Comparison of ENCODE assay signal across 14 mouse cellular contexts in the genomic region with DNA sequence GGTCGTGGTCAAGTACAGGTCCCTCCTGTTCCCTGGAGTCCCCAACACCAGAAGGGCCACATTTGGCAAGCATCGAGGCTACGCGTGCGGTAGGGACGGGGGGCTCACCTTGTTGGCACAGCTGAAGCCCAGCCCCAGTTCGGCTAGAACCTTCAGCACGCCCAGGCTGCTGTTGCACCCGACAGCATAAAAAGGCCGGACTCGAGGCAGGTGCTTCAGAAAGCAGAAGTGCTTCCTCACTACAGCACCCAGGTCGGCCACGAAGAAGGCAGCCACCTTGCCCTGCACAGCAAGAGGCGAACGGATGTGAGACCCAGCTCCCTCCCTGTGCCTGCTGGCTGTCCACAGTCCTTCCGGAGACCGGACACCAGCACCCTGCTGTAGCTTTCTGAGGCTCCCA.
"Had no signal": no experiment of that assay in that cellular context is flagged by ENCODE, and none has a peak within 500 bp of the region (broad histone marks: within the 10 kb centered on the region; RNA-seq: fewer than 3 reads in every experiment).

No protein-coding gene starts in this region.

- ATAC-seq: liver, embryonic 12.5 days; midbrain, embryonic 15.5 days had no signal

- H3K4me3 ChIP-seq: left cerebral cortex, adult 2 months; limb, embryonic 15.5 days; liver, embryonic 12.5 days; midbrain, embryonic 10.5 days; midbrain, embryonic 15.5 days; neural tube, embryonic 13.5 days had no signal

- H3K9ac ChIP-seq: limb, embryonic 15.5 days; liver, embryonic 12.5 days; lung, embryonic 14.5 days; midbrain, embryonic 15.5 days; neural tube, embryonic 13.5 days had no signal

- H3K27me3 ChIP-seq: midbrain, embryonic 15.5 days had no signal

- H3K9me3 ChIP-seq: limb, embryonic 15.5 days; liver, embryonic 12.5 days; midbrain, embryonic 10.5 days; midbrain, embryonic 15.5 days; neural tube, embryonic 13.5 days had no signal

- H3K4me2 ChIP-seq: limb, embryonic 15.5 days; liver, embryonic 12.5 days; lung, embryonic 14.5 days; midbrain, embryonic 15.5 days; neural tube, embryonic 13.5 days had no signal

- H3K27ac ChIP-seq: left cerebral cortex, adult 2 months; limb, embryonic 15.5 days; liver, embryonic 12.5 days; midbrain, embryonic 10.5 days; midbrain, embryonic 15.5 days; neural tube, embryonic 13.5 days; stomach, postnatal 0 days had no signal

- DNase-seq: kidney, postnatal 14 days; lung, embryonic 14.5 days; lung, postnatal 10 days; lung, postnatal 4 days; retina, postnatal 1 day; right cerebral cortex, postnatal 4 days; thymus, postnatal 4 days had no signal

- H3K36me3 ChIP-seq: limb, embryonic 15.5 days; liver, embryonic 12.5 days; midbrain, embryonic 10.5 days; midbrain, embryonic 15.5 days; neural tube, embryonic 13.5 days had no signal
